Mouse (Mus musculus): ENCODE measurements at regions not wholly inside any gene's neighbourhood (a gene's known extent, or its start where the extent isn't known, plus 50 kb on each side); places are given as distances from the start of the nearest gene placed in this dataset.
A peak's percentile ranks its signal among the peaks of the same experiment; 100 is the strongest.

GRCm38 (mm10) chr8:115428022-115428421, 279.6 kb downstream of the Maf start:
- no peak for DNase-seq (ENCODE audit: low spot score)

GRCm38 (mm10) chr8:115427490-115427889, 280.1 kb downstream of the Maf start:
- no peak for DNase-seq (ENCODE audit: low spot score)

GRCm38 (mm10) chr8:115426543-115426942, 281.1 kb downstream of the Maf start:
- no peak for DNase-seq (ENCODE audit: low spot score)

- DNase-seq (ENCODE audit: low spot score), result no peak
These were observed 282.2 kb downstream of the Maf start for GRCm38 (mm10) chr8:115425360-115425759.

GRCm38 (mm10) chr8:115423682-115424081, 283.9 kb downstream of the Maf start:
- no peak for DNase-seq (ENCODE audit: low spot score)

- no peak for DNase-seq (ENCODE audit: low spot score)
These were observed 284.5 kb downstream of the Maf start for GRCm38 (mm10) chr8:115423056-115423455.

GRCm38 (mm10) chr8:115420536-115420935, 287.1 kb downstream of the Maf start:
- no peak for DNase-seq (ENCODE audit: low spot score)

- DNase-seq (ENCODE audit: low spot score), result no peak
These were observed 287.5 kb downstream of the Maf start for GRCm38 (mm10) chr8:115420131-115420530.

- no peak for DNase-seq (ENCODE audit: low spot score)
These were observed 289.5 kb downstream of the Maf start for GRCm38 (mm10) chr8:115418056-115418455.

GRCm38 (mm10) chr8:115414061-115414473, 293.5 kb downstream of the Maf start:
- peak; percentile 44 for DNase-seq (ENCODE audit: low spot score)

GRCm38 (mm10) chr8:115411756-115412155, 295.8 kb downstream of the Maf start:
- DNase-seq (ENCODE audit: low spot score), result no peak

GRCm38 (mm10) chr8:115411061-115411460, 296.5 kb downstream of the Maf start:
- no peak for DNase-seq (ENCODE audit: low spot score)

GRCm38 (mm10) chr8:115410191-115410590, 297.4 kb downstream of the Maf start:
- no peak for DNase-seq (ENCODE audit: low spot score)

GRCm38 (mm10) chr8:115407535-115407934, 300.1 kb downstream of the Maf start:
- no peak for DNase-seq (ENCODE audit: low spot score)

GRCm38 (mm10) chr8:115403601-115404000, 304.0 kb downstream of the Maf start:
- DNase-seq (ENCODE audit: low spot score), result no peak

GRCm38 (mm10) chr8:115402471-115403197, 305.0 kb downstream of the Maf start:
- no peak for DNase-seq (ENCODE audit: low spot score)
